Mouse (Mus musculus) left cerebral cortex, postnatal 25 days (tissue): ENCODE measurements at regions not wholly inside any gene's neighbourhood (a gene's known extent, or its start where the extent isn't known, plus 50 kb on each side); places are given as distances from the start of the nearest gene placed in this dataset.
A peak's percentile ranks its signal among the peaks of the same experiment; 100 is the strongest.

Experiments
- DNase-seq, 2 experiments: peaks; one replicate each; pipeline ENCODE4 v3.0.0; 2022; ENCODE audit warnings: low spot score in 2 of 2, mixed read lengths in 1 of 2
- intact Hi-C: fragments of 180-260 bp; cut with DNase I; formaldehyde crosslinking; loops from one replicate; pipeline ENCODE4 v1.15.1; 2025

- intact Hi-C loops, result loop anchor here (5.0 to 10.0 kb wide), 5 partner anchors 171 to 663 kb away; no protein-coding TSS in a partner anchor
- DNase-seq, result no peak
Measured at GRCm38 (mm10) chr15:97138265-97138664, 82.5 kb upstream of the Slc38a4 start.

GRCm38 (mm10) chr15:97135291-97135690 is 79.5 kb upstream of the Slc38a4 start:
- intact Hi-C loops, result loop anchor here (5.0 to 10.0 kb wide), 5 partner anchors 168 to 660 kb away; no protein-coding TSS in a partner anchor

GRCm38 (mm10) chr15:97127771-97128170 is 72.0 kb upstream of the Slc38a4 start:
- intact Hi-C loops, result no loop called here
- DNase-seq, result no peak

More at GRCm38 (mm10) chr15:97135291-97135690, 79.5 kb upstream of the Slc38a4 start:
- DNase-seq, result peak; percentile 45 to 66

- no peak for DNase-seq
- intact Hi-C loops, result no loop called here
Measured at GRCm38 (mm10) chr15:97125836-97126822, 70.4 kb upstream of the Slc38a4 start.

GRCm38 (mm10) chr15:97122263-97122662 is 66.5 kb upstream of the Slc38a4 start:
- intact Hi-C loops, result no loop called here
- DNase-seq, result no peak

- intact Hi-C loops, result no loop called here
- DNase-seq, result no peak
Measured at GRCm38 (mm10) chr15:97112452-97113200, 56.9 kb upstream of the Slc38a4 start.

GRCm38 (mm10) chr15:97111320-97112192 is 55.8 kb upstream of the Slc38a4 start:
- intact Hi-C loops, result no loop called here
- DNase-seq, result no peak

- intact Hi-C loops, result no loop called here
Measured at GRCm38 (mm10) chr15:97107779-97108178, 52.0 kb upstream of the Slc38a4 start.

GRCm38 (mm10) chr15:97106556-97106955 is 50.8 kb upstream of the Slc38a4 start:
- peak; percentile 16 to 73 for DNase-seq
- intact Hi-C loops, result no loop called here

More at GRCm38 (mm10) chr15:97107779-97108178, 52.0 kb upstream of the Slc38a4 start:
- no peak for DNase-seq
